Mouse (Mus musculus) hindbrain, embryonic 13.5 days (tissue): ENCODE results near the gene Ccer2. TPM values are rescaled to one million over a fixed set of nuclear protein-coding genes. Genes with fewer than 3 reads are reported as not detected.

Experiments used
- ATAC-seq: fragments of 200-750 bp; cut with Nextera tagmentation; 2 replicates; pipeline ENCODE4 v1.8.0; 2017; ENCODE audit warnings: moderate TSS enrichment; ENCODE audit not compliant: low FRiP score
- H3K27ac ChIP-seq: fragments of 300-500 bp; sonication (generic); 2 replicates; pipeline ENCODE4 v1.5.1; 2015; ENCODE audit warnings: inconsistent platforms, mild to moderate bottlenecking, moderate library complexity
- H3K27me3 ChIP-seq: fragments of 300-500 bp; sonication (generic); 2 replicates; pipeline ENCODE4 v1.6.1; 2015; ENCODE audit warnings: mild to moderate bottlenecking, inconsistent platforms
- H3K36me3 ChIP-seq: fragments of 300-500 bp; sonication (generic); 2 replicates; pipeline ENCODE4 v1.6.1; 2015; ENCODE audit warnings: mild to moderate bottlenecking, inconsistent platforms
- H3K4me1 ChIP-seq: fragments of 300-500 bp; sonication (generic); replicated peaks from 2 replicates; pipeline ENCODE4 v1.6.1; 2015; ENCODE audit warnings: inconsistent platforms
- H3K4me2 ChIP-seq: fragments of 300-500 bp; sonication (generic); 2 replicates; pipeline ENCODE4 v1.6.1; 2015; ENCODE audit warnings: inconsistent platforms, mild to moderate bottlenecking, moderate library complexity
- H3K4me3 ChIP-seq: fragments of 300-500 bp; sonication (generic); 2 replicates; pipeline ENCODE4 v1.5.1; 2015; ENCODE audit warnings: mild to moderate bottlenecking, inconsistent platforms
- H3K9ac ChIP-seq: fragments of 300-500 bp; sonication (generic); 2 replicates; pipeline ENCODE4 v1.6.1; 2015; ENCODE audit warnings: mild to moderate bottlenecking, inconsistent platforms
- H3K9me3 ChIP-seq: fragments of 300-500 bp; sonication (generic); 2 replicates; pipeline ENCODE4 v1.6.1; 2016; ENCODE audit warnings: inconsistent platforms
- WGBS: fragments of 180-500 bp; shearing (Covaris S2); methylation state at CpG from one replicate; pipeline ENCODE4 v1.1.7; 2015; 5-methylcytosine and 5-hydroxymethylcytosine counted together
- polyA plus RNA-seq: library from polyadenylated mRNA; unstranded; fragments of >200 nt; fragmentation: Nextera tagmentation; extraction: Ambion mirVana; gene quantifications from 2 replicates; pipeline ENCODE4 v1.2.1, GENCODE M21; 2015

The Ccer2 gene
- polyA plus RNA-seq, 1 experiment from 2014 or later: 3.1 TPM

DNA sequence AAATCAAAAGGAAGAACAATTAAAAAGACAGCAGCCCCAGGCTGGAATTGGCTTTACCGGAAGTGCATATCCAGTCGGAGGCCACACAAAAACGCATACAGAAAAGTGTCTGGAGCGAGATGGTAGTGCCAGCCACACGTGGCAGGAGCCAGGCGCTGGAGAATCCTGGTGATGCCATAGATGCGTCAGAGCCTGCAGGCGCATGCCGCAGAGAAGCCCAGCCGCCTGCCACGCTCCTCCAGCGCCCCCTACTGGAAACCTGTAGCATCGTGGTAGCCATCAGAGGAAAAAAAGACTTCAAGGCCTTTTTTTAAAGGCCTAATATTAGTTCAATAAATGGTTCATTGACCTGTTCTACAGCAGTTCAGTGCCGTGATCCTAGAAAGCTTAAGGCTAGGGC lies 29.4 kb upstream of the Ccer2 start:
- WGBS: 8% methylated on average over 14 of the region's 14 CpGs
- ATAC-seq: no peak

DNA sequence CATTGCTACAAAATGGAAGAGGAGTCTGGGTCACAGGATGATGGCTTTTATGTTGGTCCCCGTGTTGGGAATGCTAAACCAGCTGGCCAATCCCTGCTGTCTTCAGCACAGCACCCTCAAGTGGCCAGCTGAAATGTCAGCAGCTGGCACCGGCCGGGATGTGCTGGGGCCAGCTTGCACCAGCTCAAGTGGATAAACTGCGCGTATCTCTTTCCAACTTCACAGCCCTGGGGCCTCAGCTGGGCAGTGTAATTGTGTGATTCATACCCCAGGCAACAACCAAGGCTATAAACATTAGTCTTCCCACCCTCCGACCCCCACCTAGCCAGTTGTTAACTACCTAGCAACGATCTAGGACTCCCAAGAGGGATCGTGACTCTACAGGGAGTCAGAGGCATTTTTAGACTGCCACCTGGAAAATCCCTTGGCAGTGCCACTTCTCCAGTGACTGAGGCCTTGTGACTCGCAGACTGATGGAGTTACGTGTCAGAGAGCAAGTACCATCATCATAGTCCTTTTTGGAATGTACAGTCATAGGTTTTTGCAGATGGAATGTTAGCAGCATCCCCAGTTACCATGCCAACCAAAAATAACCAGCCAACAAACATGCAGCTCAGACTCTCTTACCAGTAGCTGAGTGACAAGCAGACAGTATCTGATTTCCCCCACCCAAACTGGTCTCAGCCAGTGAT lies 28.2 kb upstream of the Ccer2 start:
- H3K4me1 ChIP-seq: peaks cover 21% of the 10 kb centered on the region
- H3K27ac ChIP-seq: no peak overlapping the region
- H3K36me3 ChIP-seq: no peaks in the 10 kb centered on the region
- no peak overlapping the region for H3K4me2 ChIP-seq
- H3K9ac ChIP-seq: no peak overlapping the region
- H3K4me3 ChIP-seq: no peak overlapping the region
- no peak for ATAC-seq
- peaks cover 17% of the 10 kb centered on the region for H3K27me3 ChIP-seq
- H3K9me3 ChIP-seq: peaks cover 6% of the 10 kb centered on the region; the same call in 1 of the 2 replicates
- WGBS: 43% methylated on average over 10 of the region's 10 CpGs

More for the DNA sequence above, 29.4 kb upstream of the Ccer2 start:
- Histone ChIP-seq H3K27me3 (peaks cover 5% of the 10 kb centered on the region), H3K4me3 (no peak overlapping the region), H3K4me2 (peak overlapping the region; percentile 34; the same call in 1 of the 2 replicates), H3K4me1 (peaks cover 14% of the 10 kb centered on the region), H3K9ac (0 out of 2 replicates have a peak overlapping the region, but pooled peaks have one; percentile 35), H3K27ac (no peak overlapping the region), H3K9me3 (peaks cover 6% of the 10 kb centered on the region; the same call in 1 of the 2 replicates), H3K36me3 (no peaks in the 10 kb centered on the region)

GRCm38 (mm10) chr7:28732341-28733142 lies 23.4 kb upstream of the Ccer2 start:
- H3K4me1 ChIP-seq: peaks cover 22% of the 10 kb centered on the region
- H3K9me3 ChIP-seq: peaks cover 6% of the 10 kb centered on the region; the same call in 1 of the 2 replicates
- no peak overlapping the region for H3K27ac ChIP-seq
- H3K4me2 ChIP-seq: peak overlapping the region; percentile 62
- ATAC-seq: peak; percentile 70
- H3K9ac ChIP-seq: peak overlapping the region; percentile 70
- peaks cover 27% of the 10 kb centered on the region for H3K27me3 ChIP-seq
- 3% methylated on average over 58 of the region's 58 CpGs for WGBS
- peak overlapping the region; percentile 45 for H3K4me3 ChIP-seq
- H3K36me3 ChIP-seq: peaks cover 14% of the 10 kb centered on the region

DNA sequence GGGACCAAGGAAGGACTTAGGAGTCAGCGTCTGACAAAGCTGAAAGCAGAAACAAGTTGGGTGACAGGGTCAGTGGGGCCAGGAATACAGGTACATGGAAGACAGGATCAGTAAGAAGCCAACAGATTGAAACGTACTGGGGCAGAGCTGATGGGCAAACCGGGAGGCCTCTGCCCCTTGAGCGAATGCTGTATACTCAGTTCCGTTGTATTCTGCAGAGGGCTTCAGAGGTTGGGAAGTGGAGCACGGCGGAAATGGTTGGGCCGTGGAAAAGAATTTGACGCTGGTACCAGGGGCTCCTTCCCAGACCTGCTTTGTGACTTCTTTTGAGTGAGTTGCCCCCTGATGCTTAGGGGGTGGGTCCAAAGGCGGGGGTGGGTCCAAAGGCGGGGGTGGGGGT lies 22.8 kb upstream of the Ccer2 start:
- H3K4me2 ChIP-seq: peak overlapping the region; percentile 62
- H3K9me3 ChIP-seq: peaks cover 6% of the 10 kb centered on the region; the same call in 1 of the 2 replicates
- H3K4me3 ChIP-seq: peak overlapping the region; percentile 45
- no peak; the same call in none of the 2 replicates for ATAC-seq
- H3K9ac ChIP-seq: peak overlapping the region; percentile 70; the same call in 1 of the 2 replicates
- H3K36me3 ChIP-seq: peaks cover 19% of the 10 kb centered on the region
- WGBS: 10% methylated on average over 11 of the region's 11 CpGs
- H3K27me3 ChIP-seq: peaks cover 27% of the 10 kb centered on the region
- H3K4me1 ChIP-seq: peaks cover 15% of the 10 kb centered on the region
- no peak overlapping the region for H3K27ac ChIP-seq

DNA sequence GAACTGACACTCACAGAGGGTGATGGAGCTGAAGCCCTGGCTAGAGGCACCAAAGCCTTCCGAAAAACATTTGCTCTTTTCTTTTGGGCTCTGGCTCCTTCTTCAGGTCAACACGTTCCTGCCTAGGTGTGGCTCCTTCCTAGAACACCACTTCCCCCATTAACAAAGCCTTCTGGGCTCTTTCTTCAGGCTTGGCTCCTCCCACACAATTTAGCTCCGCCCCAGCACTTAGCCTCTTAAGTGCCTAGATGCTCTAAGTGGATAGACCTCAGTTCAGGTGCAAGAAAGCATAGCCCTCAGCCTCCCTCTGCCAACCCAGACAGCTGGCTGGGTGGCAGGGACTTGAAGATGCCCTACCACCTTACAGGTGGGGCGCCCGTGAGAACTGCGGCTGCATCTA lies 20.3 kb upstream of the Ccer2 start:
- Histone ChIP-seq H3K9ac (no peak overlapping the region), H3K9me3 (peaks cover 6% of the 10 kb centered on the region; the same call in 1 of the 2 replicates), H3K4me1 (peaks cover 12% of the 10 kb centered on the region), H3K4me3 (no peak overlapping the region), H3K27ac (no peak overlapping the region), H3K36me3 (peaks cover 37% of the 10 kb centered on the region), H3K27me3 (peaks cover 27% of the 10 kb centered on the region), H3K4me2 (no peak overlapping the region)
- 82% methylated on average over 6 of the region's 6 CpGs for WGBS
- no peak for ATAC-seq

DNA sequence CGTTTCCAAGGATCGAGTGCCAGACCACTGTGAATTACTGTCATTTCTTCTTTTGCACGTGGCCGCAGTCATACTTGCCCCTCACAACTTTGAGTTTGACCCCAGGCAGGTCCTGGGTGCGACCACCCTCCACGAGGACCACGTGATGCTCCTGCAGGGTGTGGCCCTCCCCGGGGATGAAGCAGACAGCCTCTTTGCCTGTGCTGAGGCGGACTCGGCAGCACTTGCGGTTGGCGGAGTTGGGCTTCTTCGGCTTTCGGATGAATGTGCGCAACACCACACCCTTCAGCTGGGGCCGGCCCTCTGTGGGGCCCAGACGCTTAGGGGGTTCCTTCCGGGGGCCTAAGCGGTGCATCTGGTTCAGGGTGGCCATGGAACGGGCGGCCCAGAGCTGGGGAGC lies 16.1 kb upstream of the Ccer2 start:
- H3K9me3 ChIP-seq: no peaks in the 10 kb centered on the region
- H3K4me3 ChIP-seq: no peak overlapping the region
- H3K36me3 ChIP-seq: peaks cover 38% of the 10 kb centered on the region
- WGBS: 95% methylated on average over 21 of the region's 21 CpGs
- H3K27me3 ChIP-seq: no peaks in the 10 kb centered on the region
- H3K9ac ChIP-seq: no peak overlapping the region
- no peak for ATAC-seq
- no peak overlapping the region for H3K4me2 ChIP-seq
- H3K27ac ChIP-seq: no peak overlapping the region
- peaks cover 15% of the 10 kb centered on the region for H3K4me1 ChIP-seq

DNA sequence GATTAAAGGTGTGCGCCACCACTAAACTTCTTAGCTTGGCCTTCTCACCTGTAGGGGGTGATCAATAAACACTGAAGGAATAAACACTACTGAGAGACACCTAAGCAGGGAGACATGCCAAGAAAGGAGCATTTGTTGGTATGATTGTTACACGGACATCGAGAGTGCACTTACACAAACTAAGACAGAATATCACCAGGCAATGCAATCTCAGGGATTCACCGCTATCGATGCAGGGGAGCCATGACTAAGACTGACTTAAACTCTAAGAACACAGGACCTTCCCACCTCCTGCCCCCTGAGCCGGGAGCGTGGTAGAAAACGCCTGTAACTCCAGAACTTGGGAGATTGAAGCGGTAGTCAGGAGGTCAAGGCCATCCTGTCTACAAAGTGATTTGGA lies 15.0 kb upstream of the Ccer2 start:
- no peaks in the 10 kb centered on the region for H3K9me3 ChIP-seq
- no peaks in the 10 kb centered on the region for H3K27me3 ChIP-seq
- peaks cover 48% of the 10 kb centered on the region for H3K36me3 ChIP-seq
- H3K4me3 ChIP-seq: peak overlapping the region; percentile 68
- H3K4me2 ChIP-seq: peak overlapping the region; percentile 93
- 40% methylated on average over 9 of the region's 9 CpGs for WGBS
- H3K27ac ChIP-seq: peak overlapping the region; percentile 80
- no peak for ATAC-seq
- H3K9ac ChIP-seq: peak overlapping the region; percentile 91
- peaks cover 15% of the 10 kb centered on the region for H3K4me1 ChIP-seq

GRCm38 (mm10) chr7:28741368-28741708 lies 14.6 kb upstream of the Ccer2 start:
- under 1% methylated on average over 13 of the region's 13 CpGs for WGBS
- ATAC-seq: peak; percentile 34
- H3K4me1 ChIP-seq: peaks cover 15% of the 10 kb centered on the region
- peak overlapping the region; percentile 80 for H3K27ac ChIP-seq
- H3K9me3 ChIP-seq: no peaks in the 10 kb centered on the region
- peak overlapping the region; percentile 91 for H3K9ac ChIP-seq
- peaks cover 50% of the 10 kb centered on the region for H3K36me3 ChIP-seq
- peak overlapping the region; percentile 68 for H3K4me3 ChIP-seq
- peak overlapping the region; percentile 93 for H3K4me2 ChIP-seq
- no peaks in the 10 kb centered on the region for H3K27me3 ChIP-seq

DNA sequence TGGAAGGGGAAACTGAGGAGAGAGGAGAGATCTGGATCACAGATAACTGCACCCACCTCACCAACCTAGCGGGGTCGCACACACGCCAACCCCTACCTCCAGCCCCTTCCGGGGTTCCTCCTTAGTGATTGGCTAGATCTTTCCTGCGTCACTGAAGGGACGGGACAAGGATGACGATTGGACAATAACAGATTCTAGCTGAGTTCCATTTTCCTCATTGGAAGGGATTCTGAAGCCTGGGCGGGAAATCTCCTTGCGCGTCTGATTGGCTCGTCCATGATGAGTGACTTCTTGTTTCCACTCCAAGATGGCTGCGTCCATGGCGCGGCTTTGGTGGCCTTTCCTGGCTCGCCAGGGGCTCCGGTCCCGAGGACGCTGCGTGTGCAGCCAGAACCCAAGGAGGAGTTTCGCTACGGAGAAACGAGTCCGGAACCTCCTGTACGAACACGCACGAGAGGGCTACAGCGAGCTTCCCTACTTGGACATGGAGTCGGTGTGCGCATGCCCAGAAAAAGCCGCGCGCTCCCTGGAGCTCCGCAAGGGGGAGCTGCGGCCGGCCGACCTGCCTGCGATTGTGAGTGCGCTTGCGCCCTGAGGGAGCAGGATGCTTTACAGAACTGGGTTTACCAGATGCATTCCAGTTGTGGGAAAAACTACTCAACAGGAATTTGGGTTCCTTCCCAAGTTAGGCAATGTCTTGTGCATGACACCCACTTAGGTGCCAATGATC lies 14.1 kb upstream of the Ccer2 start, which contains the start of the genes Mrps12 and Sars2:
Mrps12 (minus strand) TSS at position 112 of the 730 bp plus-strand sequence.
Sars2 (plus strand) TSS at position 284 of the 730 bp plus-strand sequence.
- under 1% methylated on average over 39 of the region's 39 CpGs for WGBS
- H3K4me3 ChIP-seq: peak within 1 kb of the TSS; percentile 68
- ATAC-seq: peak; percentile 99

DNA sequence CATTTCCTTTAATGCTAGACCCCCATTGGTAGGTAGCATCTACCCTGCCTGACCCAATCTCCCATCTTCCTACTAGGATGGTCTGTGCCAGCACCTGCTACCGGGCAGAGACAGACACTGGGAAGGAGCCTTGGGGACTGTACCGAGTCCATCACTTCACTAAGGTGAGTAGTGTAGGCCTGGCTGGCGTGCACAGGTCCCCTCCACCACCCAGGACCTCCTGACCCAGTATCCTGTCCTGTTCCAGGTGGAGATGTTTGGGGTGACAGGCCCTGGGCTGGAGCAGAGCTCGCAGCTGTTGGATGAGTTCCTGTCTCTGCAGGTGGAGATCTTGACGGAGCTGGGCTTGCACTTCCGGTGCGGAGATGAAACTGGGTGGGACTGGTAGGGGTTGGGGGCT lies 6.0 kb upstream of the Ccer2 start:
- H3K36me3 ChIP-seq: peaks cover 49% of the 10 kb centered on the region
- no peak overlapping the region for H3K4me2 ChIP-seq
- H3K9ac ChIP-seq: no peak overlapping the region
- ATAC-seq: no peak
- H3K27me3 ChIP-seq: no peaks in the 10 kb centered on the region
- no peaks in the 10 kb centered on the region; the same call in 1 of the 2 replicates for H3K4me1 ChIP-seq
- no peak overlapping the region for H3K27ac ChIP-seq
- H3K4me3 ChIP-seq: no peak overlapping the region
- WGBS: over 99% methylated on average over 7 of the region's 7 CpGs
- H3K9me3 ChIP-seq: no peaks in the 10 kb centered on the region

More for the DNA sequence above, 14.1 kb upstream of the Ccer2 start, which contains the start of the genes Mrps12 and Sars2:
- H3K4me2 ChIP-seq: peak within 1 kb of the TSS; percentile 93
- no peaks in the 10 kb centered on the region for H3K27me3 ChIP-seq
- H3K27ac ChIP-seq: peak within 1 kb of the TSS; percentile 87
- no peaks in the 10 kb centered on the region for H3K9me3 ChIP-seq
- H3K4me1 ChIP-seq: peaks cover 15% of the 10 kb centered on the region
- H3K9ac ChIP-seq: peak within 1 kb of the TSS; percentile 91
- peaks cover 47% of the 10 kb centered on the region for H3K36me3 ChIP-seq

DNA sequence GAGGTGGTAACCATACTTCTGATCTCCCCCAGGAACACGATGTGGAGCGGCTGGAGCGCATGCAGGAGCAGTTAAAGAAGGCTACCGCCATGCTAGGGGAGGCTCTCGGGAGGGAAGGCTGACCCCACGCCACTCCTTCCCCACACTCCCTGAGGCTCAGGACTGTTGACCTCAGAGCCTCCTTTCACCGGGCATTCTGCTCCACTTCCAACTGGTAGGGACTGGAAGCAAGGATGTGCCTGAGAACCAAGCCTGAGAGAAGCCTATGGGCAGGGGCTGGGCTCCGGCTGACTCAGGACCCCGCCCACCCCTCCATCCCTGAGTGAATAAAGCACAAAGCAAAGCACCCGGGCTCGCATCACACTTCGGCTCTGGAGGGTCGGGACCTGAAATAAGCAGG lies 2.6 kb downstream of the Ccer2 start:
- Histone ChIP-seq H3K4me1 (peaks cover 7% of the 10 kb centered on the region), H3K36me3 (peaks cover 59% of the 10 kb centered on the region), H3K9me3 (no peaks in the 10 kb centered on the region), H3K9ac (no peak overlapping the region), H3K27me3 (peaks cover 25% of the 10 kb centered on the region), H3K4me2 (no peak overlapping the region), H3K27ac (no peak overlapping the region), H3K4me3 (no peak overlapping the region)
- 85% methylated on average over 13 of the region's 13 CpGs for WGBS
- no peak for ATAC-seq

DNA sequence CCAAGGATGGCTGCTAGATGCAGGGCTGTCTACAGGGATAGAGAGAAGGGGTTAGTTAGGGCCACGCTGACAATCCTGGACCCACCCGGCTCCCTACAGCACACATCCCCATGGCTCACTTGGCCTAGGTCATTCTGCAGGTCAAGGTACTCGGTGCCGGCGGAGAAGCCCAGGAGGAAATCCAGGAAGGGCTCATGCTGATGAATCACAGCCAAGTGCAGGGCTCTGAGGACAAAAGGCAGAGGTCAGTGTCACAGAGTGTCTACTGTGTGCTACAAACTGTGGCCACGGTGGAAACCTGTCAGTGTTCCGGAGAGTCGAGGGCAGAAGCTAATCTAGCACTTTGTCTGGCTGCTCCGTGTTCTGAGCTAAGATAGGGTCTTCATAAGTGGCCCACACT lies 5.9 kb downstream of the Ccer2 start:
- Histone ChIP-seq H3K36me3 (peaks cover 57% of the 10 kb centered on the region), H3K9ac (no peak overlapping the region), H3K9me3 (no peaks in the 10 kb centered on the region), H3K27ac (no peak overlapping the region), H3K4me2 (no peak overlapping the region), H3K27me3 (peaks cover 8% of the 10 kb centered on the region; the same call in 1 of the 2 replicates), H3K4me3 (no peak overlapping the region), H3K4me1 (peaks cover 15% of the 10 kb centered on the region)
- 90% methylated on average over 9 of the region's 9 CpGs for WGBS
- ATAC-seq: no peak
